Mouse (Mus musculus) WW6 (cell line): ENCODE data around the gene Ppargc1a.
A peak's percentile ranks its signal among the peaks of the same experiment; 100 is the strongest.

Source experiments
- DNase-seq: peaks from one replicate; pipeline ENCODE4 v3.0.0-alpha.2; 2013; ENCODE audit warnings: low read depth, low spot score

Gene Ppargc1a

GRCm38 (mm10) chr5:51504654-51505053 lies 62.9 kb downstream of the Ppargc1a start:
- no peak for DNase-seq

GRCm38 (mm10) chr5:51497910-51498517 lies 69.5 kb downstream of the Ppargc1a start:
- DNase-seq: no peak

- no peak for DNase-seq
These were observed 72.1 kb downstream of the Ppargc1a start for GRCm38 (mm10) chr5:51495446-51495845.

GRCm38 (mm10) chr5:51494358-51494876 lies 73.1 kb downstream of the Ppargc1a start:
- DNase-seq: peak; percentile 3

- no peak for DNase-seq
These were observed 83.8 kb downstream of the Ppargc1a start for GRCm38 (mm10) chr5:51483768-51484167.

- DNase-seq: no peak
These were observed 87.7 kb downstream of the Ppargc1a start for GRCm38 (mm10) chr5:51479859-51480258.

- DNase-seq: no peak
These were observed 88.1 kb downstream of the Ppargc1a start for GRCm38 (mm10) chr5:51479456-51479855.

GRCm38 (mm10) chr5:51478319-51478994 lies 89.1 kb downstream of the Ppargc1a start:
- no peak for DNase-seq

GRCm38 (mm10) chr5:51477140-51477539 lies 90.4 kb downstream of the Ppargc1a start:
- DNase-seq: no peak

GRCm38 (mm10) chr5:51475034-51475541 lies 92.4 kb downstream of the Ppargc1a start:
- DNase-seq: no peak

- DNase-seq: no peak
These were observed 95.9 kb downstream of the Ppargc1a start for GRCm38 (mm10) chr5:51471614-51472013.

- DNase-seq: no peak
These were observed 101.5 kb downstream of the Ppargc1a start for GRCm38 (mm10) chr5:51466036-51466435.

GRCm38 (mm10) chr5:51452033-51452432 lies 115.5 kb downstream of the Ppargc1a start:
- DNase-seq: no peak

GRCm38 (mm10) chr5:51447631-51448030 lies 119.9 kb downstream of the Ppargc1a start:
- DNase-seq: no peak

- no peak for DNase-seq
These were observed 121.0 kb downstream of the Ppargc1a start for GRCm38 (mm10) chr5:51446299-51447090.

- no peak for DNase-seq
These were observed 121.8 kb downstream of the Ppargc1a start for GRCm38 (mm10) chr5:51445726-51446125.

GRCm38 (mm10) chr5:51439773-51440172 lies 127.8 kb downstream of the Ppargc1a start:
- DNase-seq: no peak

GRCm38 (mm10) chr5:51433905-51434304 lies 133.6 kb downstream of the Ppargc1a start:
- DNase-seq: no peak

- no peak for DNase-seq
These were observed 135.0 kb downstream of the Ppargc1a start for GRCm38 (mm10) chr5:51432532-51432931.

- DNase-seq: no peak
These were observed 135.5 kb downstream of the Ppargc1a start for GRCm38 (mm10) chr5:51432031-51432430.

GRCm38 (mm10) chr5:51426406-51426805 lies 141.1 kb downstream of the Ppargc1a start:
- no peak for DNase-seq

- DNase-seq: no peak
These were observed 151.1 kb downstream of the Ppargc1a start for GRCm38 (mm10) chr5:51416377-51416776.
